Mouse (Mus musculus): Measurements from ENCODE around the gene Ell. TPM values are rescaled to one million over a fixed set of nuclear protein-coding genes. Genes with fewer than 3 reads are reported as not detected.

The Ell gene
- 14.9 and 17.1 TPM in 2 replicates for polyA plus RNA-seq (2014; fragmentation: Nextera tagmentation; extraction: Ambion mirVana)

- peak; percentile 98 for DNase-seq
- under 1% methylated on average over 58 of the region's 58 CpGs for WGBS
- peak within 1 kb of the TSS; percentile 79 for H3K4me2 ChIP-seq (ENCODE audit: low read length)
These were observed at the start of gene Ell for GRCm38 (mm10) chr8:70539077-70539813. TSS of gene Ell (plus strand) at chr8:70539457.

GRCm38 (mm10) chr8:70489576-70489975 is 49.7 kb upstream of the Ell start:
- H3K9ac ChIP-seq (replicated peaks; ENCODE audit: low read length): no peak overlapping the region

More at GRCm38 (mm10) chr8:70539077-70539813, at the start of gene Ell:
- Histone ChIP-seq H3K9ac (replicated peaks; ENCODE audit: low read length) (peak within 1 kb of the TSS; percentile 77), H3K4me3 (replicated peaks; ENCODE audit: low read depth, low read length) (peak within 1 kb of the TSS; percentile 87), H3K4me1 (ENCODE audit: control insufficient read depth, insufficient read depth, low read length) (peaks cover 12% of the 10 kb centered on the region), H3K27ac (replicated peaks; ENCODE audit: low read depth, low read length) (peak within 1 kb of the TSS; percentile 91), H3K9me3 (ENCODE audit: control insufficient read depth, low read length) (no peaks in the 10 kb centered on the region), H3K36me3 (ENCODE audit: control insufficient read depth, insufficient read depth, low read length) (peaks cover 30% of the 10 kb centered on the region), H3K27me3 (ENCODE audit: control insufficient read depth, insufficient read depth, low read length) (no peaks in the 10 kb centered on the region)
- ATAC-seq (ENCODE audit: low FRiP score, low TSS enrichment): peak; percentile 88

GRCm38 (mm10) chr8:70490061-70490879 is 49.0 kb upstream of the Ell start:
- H3K9me3 ChIP-seq (ENCODE audit: control insufficient read depth, low read length): no peaks in the 10 kb centered on the region
- peaks cover 29% of the 10 kb centered on the region for H3K4me1 ChIP-seq (ENCODE audit: control insufficient read depth, insufficient read depth, low read length)
- no peak overlapping the region for H3K27ac ChIP-seq (replicated peaks; ENCODE audit: low read depth, low read length)
- H3K4me3 ChIP-seq (replicated peaks; ENCODE audit: low read depth, low read length): no peak overlapping the region
- H3K9ac ChIP-seq (replicated peaks; ENCODE audit: low read length): no peak overlapping the region
- peaks cover 90% of the 10 kb centered on the region for H3K27me3 ChIP-seq (ENCODE audit: control insufficient read depth, insufficient read depth, low read length)
- no peak overlapping the region for H3K4me2 ChIP-seq (ENCODE audit: low read length)
- H3K36me3 ChIP-seq (ENCODE audit: control insufficient read depth, insufficient read depth, low read length): no peaks in the 10 kb centered on the region
- WGBS: 6% methylated on average over 10 of the region's 10 CpGs
- no peak for ATAC-seq (ENCODE audit: low FRiP score, low TSS enrichment)
- DNase-seq: no peak

More at GRCm38 (mm10) chr8:70489576-70489975, 49.7 kb upstream of the Ell start:
- H3K4me2 ChIP-seq (ENCODE audit: low read length): peak overlapping the region; percentile 31
- no peaks in the 10 kb centered on the region for H3K9me3 ChIP-seq (ENCODE audit: control insufficient read depth, low read length)
- DNase-seq: no peak
- H3K27me3 ChIP-seq (ENCODE audit: control insufficient read depth, insufficient read depth, low read length): peaks cover 90% of the 10 kb centered on the region
- no peak overlapping the region for H3K4me3 ChIP-seq (replicated peaks; ENCODE audit: low read depth, low read length)
- ATAC-seq (ENCODE audit: low FRiP score, low TSS enrichment): no peak
- peaks cover 28% of the 10 kb centered on the region for H3K4me1 ChIP-seq (ENCODE audit: control insufficient read depth, insufficient read depth, low read length)
- WGBS: 1% methylated on average over 31 of the region's 41 CpGs
- no peaks in the 10 kb centered on the region for H3K36me3 ChIP-seq (ENCODE audit: control insufficient read depth, insufficient read depth, low read length)
- no peak overlapping the region for H3K27ac ChIP-seq (replicated peaks; ENCODE audit: low read depth, low read length)

GRCm38 (mm10) chr8:70490880-70491495 is 48.3 kb upstream of the Ell start:
- Histone ChIP-seq H3K9ac (replicated peaks; ENCODE audit: low read length) (no peak overlapping the region), H3K9me3 (ENCODE audit: control insufficient read depth, low read length) (no peaks in the 10 kb centered on the region), H3K27ac (replicated peaks; ENCODE audit: low read depth, low read length) (no peak overlapping the region), H3K4me2 (ENCODE audit: low read length) (no peak overlapping the region), H3K36me3 (ENCODE audit: control insufficient read depth, insufficient read depth, low read length) (no peaks in the 10 kb centered on the region), H3K27me3 (ENCODE audit: control insufficient read depth, insufficient read depth, low read length) (peaks cover 90% of the 10 kb centered on the region), H3K4me1 (ENCODE audit: control insufficient read depth, insufficient read depth, low read length) (peaks cover 33% of the 10 kb centered on the region), H3K4me3 (replicated peaks; ENCODE audit: low read depth, low read length) (no peak overlapping the region)
- DNase-seq: no peak
- no peak for ATAC-seq (ENCODE audit: low FRiP score, low TSS enrichment)
- under 1% methylated on average over 20 of the region's 20 CpGs for WGBS

- H3K4me1 ChIP-seq (ENCODE audit: control insufficient read depth, insufficient read depth, low read length): peaks cover 26% of the 10 kb centered on the region
- DNase-seq (no peak), ATAC-seq (ENCODE audit: low FRiP score, low TSS enrichment) (no peak)
- H3K9ac ChIP-seq (replicated peaks; ENCODE audit: low read length): peak within 1 kb of the TSS; percentile 34; the same call in 1 of the 2 replicates
- H3K27ac ChIP-seq (replicated peaks; ENCODE audit: low read depth, low read length): no peak within 1 kb of the TSS
- peak within 1 kb of the TSS; percentile 31 for H3K4me3 ChIP-seq (replicated peaks; ENCODE audit: low read depth, low read length)
- under 1% methylated on average over 89 of the region's 93 CpGs for WGBS
- H3K36me3 ChIP-seq (ENCODE audit: control insufficient read depth, insufficient read depth, low read length): no peaks in the 10 kb centered on the region
- H3K9me3 ChIP-seq (ENCODE audit: control insufficient read depth, low read length): no peaks in the 10 kb centered on the region
- H3K27me3 ChIP-seq (ENCODE audit: control insufficient read depth, insufficient read depth, low read length): peaks cover 96% of the 10 kb centered on the region
- H3K4me2 ChIP-seq (ENCODE audit: low read length): peak within 1 kb of the TSS; percentile 53
These were observed 46.3 kb upstream of the Ell start, which contains the start of gene Crlf1 for GRCm38 (mm10) chr8:70492664-70493640. TSS of gene Crlf1 (plus strand) at chr8:70493158.

GRCm38 (mm10) chr8:70493692-70494415 is 45.4 kb upstream of the Ell start:
- Histone ChIP-seq H3K27ac (replicated peaks; ENCODE audit: low read depth, low read length) (no peak overlapping the region), H3K27me3 (ENCODE audit: control insufficient read depth, insufficient read depth, low read length) (peaks cover 93% of the 10 kb centered on the region), H3K36me3 (ENCODE audit: control insufficient read depth, insufficient read depth, low read length) (no peaks in the 10 kb centered on the region), H3K9me3 (ENCODE audit: control insufficient read depth, low read length) (no peaks in the 10 kb centered on the region), H3K4me2 (ENCODE audit: low read length) (peak overlapping the region; percentile 53), H3K4me1 (ENCODE audit: control insufficient read depth, insufficient read depth, low read length) (peaks cover 17% of the 10 kb centered on the region; the same call in 1 of the 2 replicates), H3K4me3 (replicated peaks; ENCODE audit: low read depth, low read length) (peak overlapping the region; percentile 31), H3K9ac (replicated peaks; ENCODE audit: low read length) (no peak overlapping the region; the same call in 1 of the 2 replicates)
- ATAC-seq (ENCODE audit: low FRiP score, low TSS enrichment) (no peak), DNase-seq (no peak)
- 1% methylated on average over 47 of the region's 47 CpGs for WGBS

GRCm38 (mm10) chr8:70494416-70494945 is 44.8 kb upstream of the Ell start:
- no peak for DNase-seq
- 4% methylated on average over 28 of the region's 28 CpGs for WGBS
- H3K4me2 ChIP-seq (ENCODE audit: low read length): peak overlapping the region; percentile 53; the same call in 1 of the 2 replicates
- 0 out of 2 replicates have a peak overlapping the region, but pooled peaks have one; percentile 31 for H3K4me3 ChIP-seq (replicated peaks; ENCODE audit: low read depth, low read length)
- H3K9me3 ChIP-seq (ENCODE audit: control insufficient read depth, low read length): no peaks in the 10 kb centered on the region
- peaks cover 92% of the 10 kb centered on the region for H3K27me3 ChIP-seq (ENCODE audit: control insufficient read depth, insufficient read depth, low read length)
- H3K27ac ChIP-seq (replicated peaks; ENCODE audit: low read depth, low read length): no peak overlapping the region
- no peak for ATAC-seq (ENCODE audit: low FRiP score, low TSS enrichment)
- H3K36me3 ChIP-seq (ENCODE audit: control insufficient read depth, insufficient read depth, low read length): no peaks in the 10 kb centered on the region
- H3K9ac ChIP-seq (replicated peaks; ENCODE audit: low read length): no peak overlapping the region; the same call in 1 of the 2 replicates
- peaks cover 15% of the 10 kb centered on the region; the same call in 1 of the 2 replicates for H3K4me1 ChIP-seq (ENCODE audit: control insufficient read depth, insufficient read depth, low read length)

All from midbrain, embryonic 14.5 days (tissue).